Mouse (Mus musculus): ENCODE results near the gene Ube2n. TPM values are rescaled to one million over a fixed set of nuclear protein-coding genes. Genes with fewer than 3 reads are reported as not detected.
A peak's percentile ranks its signal among the peaks of the same experiment; 100 is the strongest.

Gene Ube2n
- polyA plus RNA-seq, 1 experiment from 2014 or later, result 439 TPM

DNA sequence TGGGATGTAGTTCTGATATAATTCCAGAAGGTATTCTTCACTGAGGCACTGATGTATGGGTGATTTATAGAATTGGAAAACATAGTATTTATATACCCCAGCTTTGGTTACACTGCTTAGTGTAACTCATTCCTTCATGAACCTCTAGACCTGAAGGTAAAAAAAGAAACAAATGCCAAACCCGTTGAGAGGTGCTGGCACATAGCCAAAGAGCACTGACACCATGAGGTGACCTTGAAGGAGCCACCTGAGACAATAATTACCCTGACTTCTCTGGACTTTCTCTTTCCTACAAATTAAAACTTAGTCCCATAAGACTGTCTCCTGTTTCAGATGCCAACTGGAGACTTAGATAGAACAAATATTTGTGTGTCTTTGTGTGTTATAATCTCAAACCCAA, 10.6 kb upstream of the Ube2n start:
- no peaks in the 10 kb centered on the region for H3K27me3 ChIP-seq (replicated peaks; ENCODE audit: low read depth, poor library complexity, severe bottlenecking)
- no peak for DNase-seq (ENCODE audit: low spot score)
- no peak overlapping the region for H3K4me3 ChIP-seq
- no peak overlapping the region for H3K27ac ChIP-seq (replicated peaks)
- H3K4me1 ChIP-seq, result peaks cover 12% of the 10 kb centered on the region
- no peaks in the 10 kb centered on the region; the same call in 1 of the 2 replicates for H3K36me3 ChIP-seq (replicated peaks)
- 56% methylated on average over 1 of the region's 1 CpGs for WGBS
- H3K9me3 ChIP-seq, result no peaks in the 10 kb centered on the region

DNA sequence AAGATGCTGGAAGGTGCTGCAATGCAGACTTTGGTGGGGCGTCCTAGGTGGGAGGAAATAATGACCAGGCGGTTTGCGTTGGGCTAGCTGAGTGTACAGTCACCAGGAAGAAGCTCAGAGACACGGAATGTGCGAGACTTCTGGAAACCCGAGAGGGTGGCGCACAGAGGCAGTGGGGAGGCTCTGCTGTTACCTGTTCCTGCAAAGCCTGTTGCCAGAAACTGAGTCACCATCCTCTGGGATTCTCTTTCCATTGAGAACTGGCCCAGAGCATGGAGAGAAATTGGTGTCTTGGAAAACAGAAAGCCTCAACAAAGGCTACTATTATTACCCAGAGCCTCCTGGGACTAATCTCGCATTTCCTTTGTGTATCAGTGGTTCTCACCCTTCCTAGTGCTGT, 6.8 kb upstream of the Ube2n start:
- no peak overlapping the region for H3K27ac ChIP-seq (replicated peaks)
- no peaks in the 10 kb centered on the region for H3K9me3 ChIP-seq
- no peaks in the 10 kb centered on the region for H3K36me3 ChIP-seq (replicated peaks)
- H3K27me3 ChIP-seq (replicated peaks; ENCODE audit: low read depth, poor library complexity, severe bottlenecking), result no peaks in the 10 kb centered on the region
- H3K4me1 ChIP-seq, result no peaks in the 10 kb centered on the region
- no peak for DNase-seq (ENCODE audit: low spot score)
- WGBS, result 81% methylated on average over 8 of the region's 8 CpGs
- H3K4me3 ChIP-seq, result no peak overlapping the region

DNA sequence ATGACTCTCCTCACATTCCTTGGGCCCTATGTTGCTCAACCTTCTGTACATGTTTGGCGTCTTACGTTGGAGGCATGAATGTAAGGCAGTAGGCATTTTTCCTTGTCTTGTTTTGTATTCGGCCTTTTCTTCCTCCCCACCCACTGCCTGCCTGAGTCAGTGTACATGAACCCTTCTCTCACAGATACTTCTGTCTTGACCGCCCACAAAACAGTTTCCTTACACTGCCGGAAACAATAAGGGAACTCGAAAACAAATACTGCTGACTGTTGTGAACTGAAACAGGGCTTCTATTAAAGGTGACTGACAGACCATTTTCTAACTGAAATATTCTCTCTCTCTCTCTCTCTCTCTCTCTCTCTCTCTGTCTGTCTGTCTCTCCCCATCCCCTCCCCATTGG, 6.2 kb upstream of the Ube2n start:
- H3K36me3 ChIP-seq (replicated peaks), result no peaks in the 10 kb centered on the region
- DNase-seq (ENCODE audit: low spot score), result no peak
- no peaks in the 10 kb centered on the region for H3K9me3 ChIP-seq
- no peaks in the 10 kb centered on the region for H3K27me3 ChIP-seq (replicated peaks; ENCODE audit: low read depth, poor library complexity, severe bottlenecking)
- H3K27ac ChIP-seq (replicated peaks), result no peak overlapping the region
- H3K4me3 ChIP-seq, result no peak overlapping the region
- H3K4me1 ChIP-seq, result peaks cover 3% of the 10 kb centered on the region
- WGBS, result 77% methylated on average over 6 of the region's 6 CpGs

DNA sequence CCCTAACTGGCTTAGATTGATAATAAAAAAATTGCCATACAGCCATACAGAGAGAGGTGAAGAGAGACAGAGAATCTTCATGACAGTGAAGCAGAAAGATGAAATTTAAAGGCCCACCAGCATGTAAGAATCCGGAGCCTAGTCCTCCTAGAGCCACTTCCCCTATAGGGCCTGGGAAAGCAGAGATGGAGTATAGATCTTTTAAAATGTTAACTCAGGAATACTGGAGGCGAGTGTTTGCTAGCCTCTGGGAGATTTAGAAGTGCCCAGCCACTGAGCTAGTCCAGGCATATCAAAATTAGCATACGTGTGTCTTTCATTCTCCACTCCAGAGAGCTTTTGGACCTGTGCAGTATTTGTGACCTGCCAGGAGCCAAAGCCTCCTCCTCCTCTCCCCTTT, 5.7 kb upstream of the Ube2n start:
- Histone ChIP-seq H3K9me3 (no peaks in the 10 kb centered on the region), H3K27me3 (replicated peaks; ENCODE audit: low read depth, poor library complexity, severe bottlenecking) (no peaks in the 10 kb centered on the region), H3K4me1 (peaks cover 7% of the 10 kb centered on the region), H3K27ac (replicated peaks) (no peak overlapping the region), H3K36me3 (replicated peaks) (no peaks in the 10 kb centered on the region), H3K4me3 (no peak overlapping the region)
- DNase-seq (ENCODE audit: low spot score), result no peak
- 74% methylated on average over 3 of the region's 3 CpGs for WGBS

DNA sequence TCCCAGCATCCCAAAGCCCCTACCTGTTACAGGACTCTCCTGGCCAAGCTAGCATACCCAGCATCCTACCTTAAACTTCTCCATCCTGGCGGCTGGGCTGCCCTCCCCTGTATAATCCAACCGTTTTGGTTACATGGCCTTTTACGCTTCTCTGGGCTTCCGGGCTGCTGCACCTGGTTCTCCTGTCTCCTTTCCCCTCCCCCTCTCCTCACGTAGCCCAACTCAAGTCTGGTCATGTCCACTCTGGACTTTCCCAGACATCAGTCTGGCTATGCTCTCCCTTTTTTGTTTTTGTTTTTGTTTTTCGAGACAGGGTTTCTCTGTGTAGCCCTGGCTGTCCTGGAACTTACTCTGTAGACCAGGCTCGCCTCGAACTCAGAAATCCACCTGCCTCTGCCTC, 2.3 kb upstream of the Ube2n start:
- H3K27ac ChIP-seq (replicated peaks), result no peak overlapping the region
- H3K36me3 ChIP-seq (replicated peaks), result peaks cover 7% of the 10 kb centered on the region
- H3K4me3 ChIP-seq, result no peak overlapping the region
- 73% methylated on average over 8 of the region's 8 CpGs for WGBS
- H3K4me1 ChIP-seq, result peaks cover 14% of the 10 kb centered on the region
- no peaks in the 10 kb centered on the region for H3K9me3 ChIP-seq
- no peaks in the 10 kb centered on the region for H3K27me3 ChIP-seq (replicated peaks; ENCODE audit: low read depth, poor library complexity, severe bottlenecking)
- no peak for DNase-seq (ENCODE audit: low spot score)

DNA sequence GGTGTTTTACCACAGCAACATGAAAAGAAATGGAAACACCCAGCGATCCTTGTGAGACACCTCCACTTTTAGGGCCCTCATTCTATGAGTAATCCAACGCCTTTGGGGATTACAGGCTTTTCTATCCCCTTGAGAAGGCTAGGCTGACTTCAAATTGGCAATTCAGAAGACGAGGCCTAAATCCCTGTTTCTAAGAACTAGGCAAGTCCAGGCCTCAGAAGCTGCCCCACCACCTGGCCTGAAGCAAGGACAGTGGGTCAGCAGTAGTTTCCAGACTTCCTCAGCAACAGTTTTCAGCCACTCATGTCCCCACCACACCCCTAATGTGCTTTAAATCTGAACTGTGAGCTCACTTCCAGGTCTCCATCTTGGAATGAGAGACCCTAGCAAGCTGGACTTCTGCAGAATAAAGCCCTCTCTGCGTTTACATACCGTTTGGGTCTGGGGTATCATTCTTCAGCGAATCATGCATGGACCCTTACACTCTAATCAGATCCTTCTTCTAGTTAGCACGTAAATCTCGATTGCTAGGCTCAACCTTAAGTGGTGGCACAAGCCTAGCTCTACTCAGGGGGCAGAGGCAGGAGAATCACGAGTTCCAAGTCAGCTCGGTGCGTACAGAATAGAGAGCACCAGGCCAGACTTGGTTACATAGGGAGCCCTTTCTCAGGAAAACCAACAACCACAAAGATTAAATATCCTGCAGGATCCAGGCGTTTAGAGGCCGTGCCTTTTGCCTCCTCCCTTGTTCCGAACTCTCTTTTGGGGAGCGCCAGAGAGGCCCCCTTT, 983 bp upstream of the Ube2n start:
- Histone ChIP-seq H3K4me3 (peak overlapping the region; percentile 96), H3K36me3 (replicated peaks) (peaks cover 15% of the 10 kb centered on the region), H3K4me1 (peaks cover 14% of the 10 kb centered on the region), H3K9me3 (no peaks in the 10 kb centered on the region), H3K27ac (replicated peaks) (peak overlapping the region; percentile 97), H3K27me3 (replicated peaks; ENCODE audit: low read depth, poor library complexity, severe bottlenecking) (no peaks in the 10 kb centered on the region)
- DNase-seq (ENCODE audit: low spot score), result no peak
- 34% methylated on average over 15 of the region's 15 CpGs for WGBS

DNA sequence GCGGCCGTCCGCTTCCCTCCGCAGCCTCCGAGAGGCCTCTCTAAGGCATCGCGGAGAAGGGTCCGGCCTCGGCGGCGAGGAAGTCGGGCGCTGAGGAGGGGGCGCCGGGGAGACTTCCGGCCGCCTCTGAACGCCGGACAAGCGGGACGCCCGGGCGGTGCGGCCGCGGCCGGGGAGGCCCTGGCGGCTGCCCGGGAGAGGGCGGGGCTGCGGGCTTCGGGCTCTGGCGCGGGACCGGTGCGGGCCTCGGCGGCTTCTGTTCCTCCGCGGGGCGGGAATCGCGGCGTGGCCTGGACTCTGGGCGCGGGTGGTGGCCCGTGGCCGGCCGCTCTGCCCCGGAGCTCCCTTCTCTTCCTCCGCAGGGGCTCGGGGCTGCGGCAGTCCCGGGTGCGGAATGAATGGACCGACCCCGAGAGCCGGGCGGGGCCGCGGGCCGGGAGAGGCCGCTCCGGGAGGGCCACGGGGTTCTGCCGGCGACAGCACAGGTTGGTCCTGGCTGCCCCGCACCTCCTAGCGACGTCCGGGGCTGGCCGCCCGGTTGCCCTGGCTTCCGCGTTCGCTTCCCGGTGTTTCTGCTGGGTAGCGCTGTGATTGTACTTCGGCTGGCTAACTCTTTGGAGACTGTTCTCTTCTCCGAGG, 467 bp downstream of the Ube2n start:
- peak; percentile 62 for DNase-seq (ENCODE audit: low spot score)
- H3K36me3 ChIP-seq (replicated peaks), result peaks cover 23% of the 10 kb centered on the region
- H3K9me3 ChIP-seq, result no peaks in the 10 kb centered on the region
- H3K27me3 ChIP-seq (replicated peaks; ENCODE audit: low read depth, poor library complexity, severe bottlenecking), result no peaks in the 10 kb centered on the region
- H3K27ac ChIP-seq (replicated peaks), result peak overlapping the region; percentile 97
- H3K4me1 ChIP-seq, result peaks cover 14% of the 10 kb centered on the region
- peak overlapping the region; percentile 96 for H3K4me3 ChIP-seq
- under 1% methylated on average over 80 of the region's 80 CpGs for WGBS

DNA sequence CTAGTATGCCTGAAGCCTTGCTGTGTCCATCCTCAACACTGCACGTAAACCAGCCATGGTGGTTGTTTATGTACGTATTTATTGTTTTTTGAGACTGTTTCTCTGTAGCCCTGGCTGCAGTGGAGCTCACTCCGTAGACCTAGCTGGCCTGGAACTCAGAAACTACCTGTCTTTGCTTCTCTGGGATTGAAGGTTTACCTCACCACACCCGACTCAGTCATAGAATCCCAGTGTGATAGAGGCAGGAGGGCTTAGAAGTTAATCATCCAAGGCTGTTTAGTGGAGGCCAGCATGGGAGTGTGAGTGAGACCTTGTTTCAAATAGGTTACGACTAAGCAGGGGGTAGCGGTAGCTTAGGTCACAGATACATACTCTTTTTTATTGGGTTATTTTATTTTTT, 2.7 kb downstream of the Ube2n start:
- 94% methylated on average over 6 of the region's 6 CpGs for WGBS
- Histone ChIP-seq H3K9me3 (no peaks in the 10 kb centered on the region), H3K4me1 (peaks cover 14% of the 10 kb centered on the region), H3K4me3 (no peak overlapping the region), H3K27me3 (replicated peaks; ENCODE audit: low read depth, poor library complexity, severe bottlenecking) (no peaks in the 10 kb centered on the region), H3K36me3 (replicated peaks) (peaks cover 43% of the 10 kb centered on the region), H3K27ac (replicated peaks) (no peak overlapping the region)
- DNase-seq (ENCODE audit: low spot score), result no peak

DNA sequence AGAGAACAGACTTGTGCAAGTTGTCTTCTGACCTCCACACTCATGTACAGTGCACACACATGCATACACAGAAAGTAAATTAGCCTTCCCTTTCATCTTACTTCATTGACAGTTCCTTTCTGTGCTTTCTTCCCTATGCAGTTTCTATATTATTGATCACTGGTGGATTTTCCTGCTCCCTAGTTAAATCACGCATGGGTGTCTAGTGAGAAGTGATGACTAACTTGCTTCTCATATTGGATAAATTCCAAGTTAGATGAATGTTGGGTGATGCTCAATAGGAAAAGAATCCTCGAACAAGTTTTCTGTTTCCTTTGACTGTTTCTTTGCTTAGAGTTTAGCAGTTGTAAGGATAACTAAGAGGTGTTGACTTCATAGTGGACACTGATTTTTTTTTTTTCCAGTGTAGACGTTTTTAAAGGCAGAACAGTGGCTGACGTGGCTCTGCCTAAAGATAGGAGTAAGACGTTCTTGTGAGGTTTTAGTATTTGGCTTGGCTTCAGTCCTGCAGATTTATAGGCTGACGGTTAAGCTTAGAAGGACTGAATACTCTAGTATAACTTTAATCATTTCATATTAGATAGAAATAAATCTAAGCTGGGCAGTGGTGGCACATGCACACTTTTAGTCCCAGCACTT, 10.2 kb downstream of the Ube2n start:
- H3K9me3 ChIP-seq, result no peaks in the 10 kb centered on the region
- H3K27me3 ChIP-seq (replicated peaks; ENCODE audit: low read depth, poor library complexity, severe bottlenecking), result no peaks in the 10 kb centered on the region
- H3K4me1 ChIP-seq, result peaks cover 5% of the 10 kb centered on the region; the same call in 1 of the 2 replicates
- WGBS, result 89% methylated on average over 6 of the region's 6 CpGs
- H3K4me3 ChIP-seq, result no peak overlapping the region
- peaks cover 26% of the 10 kb centered on the region for H3K36me3 ChIP-seq (replicated peaks)
- DNase-seq (ENCODE audit: low spot score), result no peak
- no peak overlapping the region for H3K27ac ChIP-seq (replicated peaks)

DNA sequence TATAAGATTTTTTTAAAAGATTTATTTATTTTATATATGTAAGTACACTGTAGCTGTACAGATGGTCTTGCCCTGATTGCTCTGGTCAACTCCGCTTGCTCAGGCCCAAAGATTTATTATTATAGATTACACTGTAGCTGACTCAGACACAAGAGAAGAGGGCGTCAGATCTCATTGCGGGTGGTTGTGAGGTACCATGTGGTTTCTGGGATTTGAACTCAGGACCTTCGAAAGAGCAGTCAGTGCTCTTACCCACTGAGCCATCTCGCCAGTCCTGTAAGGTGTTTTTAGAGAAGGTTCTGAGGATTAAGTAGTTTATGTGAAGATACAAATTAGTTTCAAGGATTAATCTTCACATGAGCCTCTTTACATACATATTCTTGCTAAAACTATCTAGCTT, 10.9 kb downstream of the Ube2n start:
- Histone ChIP-seq H3K27me3 (replicated peaks; ENCODE audit: low read depth, poor library complexity, severe bottlenecking) (no peaks in the 10 kb centered on the region), H3K4me3 (no peak overlapping the region), H3K4me1 (peaks cover 11% of the 10 kb centered on the region), H3K9me3 (no peaks in the 10 kb centered on the region), H3K27ac (replicated peaks) (no peak overlapping the region), H3K36me3 (replicated peaks) (peaks cover 25% of the 10 kb centered on the region)
- 93% methylated on average over 5 of the region's 5 CpGs for WGBS
- DNase-seq (ENCODE audit: low spot score), result no peak

DNA sequence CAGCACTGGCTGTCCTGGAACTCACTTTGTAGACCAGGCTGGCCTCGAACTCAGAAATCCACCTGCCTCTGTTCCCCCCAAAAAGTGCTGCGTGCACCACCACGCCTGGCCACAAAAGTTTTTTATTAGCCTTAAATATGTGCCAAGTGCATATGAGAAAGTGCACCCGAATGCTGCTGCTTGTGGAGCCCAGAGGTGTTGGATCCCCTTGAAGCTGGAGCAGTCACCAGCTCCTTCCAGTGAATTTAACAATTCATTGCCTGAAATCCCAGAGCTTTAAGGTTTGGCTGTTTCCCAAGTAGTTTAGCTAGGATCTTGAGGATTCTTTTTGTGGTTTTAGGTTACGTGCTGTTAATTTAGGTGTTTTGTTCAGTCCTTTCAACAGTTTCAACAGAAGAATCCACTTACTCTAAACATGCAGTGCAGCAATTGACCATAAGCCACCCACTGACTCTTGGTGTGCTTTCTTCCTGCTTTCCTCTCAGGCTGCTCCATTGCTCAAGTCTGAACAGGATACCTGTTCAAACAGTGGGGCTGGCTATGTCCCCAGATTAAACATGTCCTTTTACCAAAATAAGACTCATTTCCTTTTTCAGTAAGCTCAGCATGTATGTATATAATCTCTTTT, 11.7 kb downstream of the Ube2n start:
- 80% methylated on average over 5 of the region's 5 CpGs for WGBS
- Histone ChIP-seq H3K4me1 (peaks cover 11% of the 10 kb centered on the region), H3K27me3 (replicated peaks; ENCODE audit: low read depth, poor library complexity, severe bottlenecking) (no peaks in the 10 kb centered on the region), H3K27ac (replicated peaks) (no peak overlapping the region), H3K36me3 (replicated peaks) (peaks cover 19% of the 10 kb centered on the region), H3K4me3 (no peak overlapping the region), H3K9me3 (no peaks in the 10 kb centered on the region)
- no peak for DNase-seq (ENCODE audit: low spot score)

DNA sequence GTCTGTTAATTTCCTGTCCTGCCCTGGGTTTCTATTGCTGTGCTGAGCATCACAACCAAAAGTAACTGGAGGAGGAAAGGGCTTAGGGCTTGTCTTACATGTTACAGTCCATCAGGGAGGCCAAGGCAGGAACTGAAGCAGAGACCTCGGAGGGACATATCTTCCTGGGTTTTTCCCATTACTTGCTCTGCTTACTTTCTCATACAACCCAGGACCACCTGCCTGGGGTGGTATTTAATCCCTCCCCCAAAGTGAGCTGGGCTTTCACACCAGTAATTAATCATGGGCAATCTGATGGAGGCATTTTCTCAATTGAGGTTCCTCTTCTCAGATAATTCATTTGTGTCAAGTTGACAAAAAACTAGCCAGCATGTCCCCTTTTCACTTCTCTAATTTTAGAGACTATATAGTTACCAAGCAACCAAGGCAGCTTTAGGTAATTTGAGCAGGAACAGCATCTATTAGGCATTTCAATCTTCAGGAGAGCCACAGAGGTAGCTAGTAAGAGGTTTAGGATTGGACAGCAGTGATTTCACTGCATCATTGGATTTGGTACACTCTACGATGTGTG, 15.7 kb downstream of the Ube2n start:
- Histone ChIP-seq H3K36me3 (replicated peaks) (0 out of 2 replicates have a peak, but pooled peaks cover 6% of the 10 kb centered on the region), H3K4me1 (peaks cover 11% of the 10 kb centered on the region), H3K27ac (replicated peaks) (no peak overlapping the region), H3K9me3 (no peaks in the 10 kb centered on the region), H3K4me3 (no peak overlapping the region), H3K27me3 (replicated peaks; ENCODE audit: low read depth, poor library complexity, severe bottlenecking) (no peaks in the 10 kb centered on the region)
- 76% methylated on average over 2 of the region's 2 CpGs for WGBS
- no peak for DNase-seq (ENCODE audit: low spot score)

Data from embryonic facial prominence, embryonic 10.5 days (tissue).